Mouse (Mus musculus): ENCODE measurements around the gene Arhgap4.

The Arhgap4 gene

DNA sequence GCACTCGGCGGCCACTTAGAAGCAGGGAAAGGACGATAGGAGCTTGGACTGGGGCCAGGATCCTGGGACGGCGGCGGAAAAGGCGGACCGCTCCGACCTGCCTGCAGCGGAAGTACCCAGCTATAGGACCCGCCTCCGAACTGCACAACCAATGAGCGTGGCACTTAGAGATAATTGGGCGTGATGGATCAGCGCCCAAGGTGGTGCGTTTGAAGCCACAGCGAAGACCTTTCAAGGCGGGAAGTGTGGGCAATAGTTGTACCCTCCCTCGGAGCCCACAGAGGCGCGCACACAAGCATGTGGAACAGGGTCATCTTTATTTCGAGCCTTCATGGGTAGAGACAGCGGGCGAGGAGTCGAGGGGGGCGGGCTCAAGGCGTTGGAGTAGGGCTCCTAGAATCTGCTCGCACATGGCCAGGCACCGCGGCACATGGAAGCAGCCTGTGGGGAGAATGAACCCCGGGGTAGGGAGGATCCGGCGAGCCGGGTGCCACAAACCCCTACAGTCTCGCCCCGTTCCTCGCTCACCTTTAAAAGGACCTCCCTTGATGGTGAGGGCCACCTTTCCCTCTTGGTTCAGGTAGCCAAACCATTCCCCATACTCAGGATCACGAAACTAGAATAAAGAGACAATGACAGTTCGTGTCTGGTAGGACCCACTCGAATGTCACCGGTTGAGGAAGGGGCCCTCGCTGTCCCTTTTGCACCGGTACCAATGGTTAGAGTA lies at the start of gene Arhgap4, which contains the start of gene Naa10:
Arhgap4 (minus strand) TSS at position 48 of the 727 bp plus-strand sequence.
Naa10 (minus strand) TSS at position 122 of the 727 bp plus-strand sequence.
- peak; percentile 88 for DNase-seq

DNA sequence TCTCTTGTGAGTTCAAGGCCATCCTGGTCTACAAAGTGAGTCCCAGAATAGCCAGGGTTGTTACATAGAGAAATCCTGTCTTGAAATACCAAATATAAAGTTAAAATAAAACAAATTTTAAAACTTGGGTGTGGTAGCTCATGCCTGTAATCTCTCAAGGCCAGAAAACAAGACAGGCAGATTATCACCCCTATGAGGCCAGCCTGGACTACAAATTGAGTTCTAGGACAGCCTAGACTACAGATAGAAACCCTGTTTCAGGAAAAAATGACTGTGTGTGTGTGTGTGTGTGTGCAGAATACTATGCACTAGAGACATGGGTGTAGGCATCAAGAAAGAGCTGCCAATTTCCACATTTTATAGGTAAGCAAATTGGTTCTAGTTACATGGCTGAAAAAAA lies 49.1 kb upstream of the Arhgap4 start:
- DNase-seq, result no peak

- DNase-seq, result no peak
These were observed 48.1 kb upstream of the Arhgap4 start for GRCm38 (mm10) chrX:73969729-73970128.

DNA sequence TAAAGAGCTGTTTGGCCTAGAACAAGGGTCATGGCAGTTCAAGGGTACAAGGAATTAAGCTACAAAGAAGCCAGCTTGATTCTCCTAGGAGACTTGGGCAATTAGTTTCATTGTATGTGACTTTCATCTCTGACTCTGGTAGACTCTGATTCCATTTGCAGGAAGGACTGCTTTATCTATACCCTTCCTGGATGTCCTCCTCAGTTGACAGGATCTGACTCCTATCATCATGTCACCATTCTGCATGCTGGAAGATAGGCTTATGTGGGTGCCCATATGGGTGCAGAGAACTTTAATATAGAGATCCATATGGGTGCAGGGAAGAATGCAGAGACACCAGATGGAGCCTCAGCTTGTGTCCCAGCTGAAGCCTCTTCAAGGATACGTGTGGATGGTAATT lies 47.5 kb upstream of the Arhgap4 start:
- no peak for DNase-seq

GRCm38 (mm10) chrX:73967177-73968075 lies 45.8 kb upstream of the Arhgap4 start:
- DNase-seq, result peak; percentile 91

- peak; percentile 88 for DNase-seq
These were observed 44.8 kb upstream of the Arhgap4 start, which contains the start of gene Hcfc1 for GRCm38 (mm10) chrX:73966248-73967176. Gene Hcfc1, minus strand, starts transcription at chrX:73966357.

- DNase-seq, result peak; percentile 75
These were observed 43.6 kb upstream of the Arhgap4 start for GRCm38 (mm10) chrX:73965307-73965706.

- DNase-seq, result no peak
These were observed 42.7 kb upstream of the Arhgap4 start for GRCm38 (mm10) chrX:73964363-73964762.

- no peak for DNase-seq
These were observed 33.3 kb upstream of the Arhgap4 start for GRCm38 (mm10) chrX:73954988-73955387.

- DNase-seq, result no peak
These were observed 30.9 kb upstream of the Arhgap4 start for GRCm38 (mm10) chrX:73952603-73953002.

- DNase-seq, result no peak
These were observed 27.7 kb upstream of the Arhgap4 start for GRCm38 (mm10) chrX:73949341-73949740.

DNA sequence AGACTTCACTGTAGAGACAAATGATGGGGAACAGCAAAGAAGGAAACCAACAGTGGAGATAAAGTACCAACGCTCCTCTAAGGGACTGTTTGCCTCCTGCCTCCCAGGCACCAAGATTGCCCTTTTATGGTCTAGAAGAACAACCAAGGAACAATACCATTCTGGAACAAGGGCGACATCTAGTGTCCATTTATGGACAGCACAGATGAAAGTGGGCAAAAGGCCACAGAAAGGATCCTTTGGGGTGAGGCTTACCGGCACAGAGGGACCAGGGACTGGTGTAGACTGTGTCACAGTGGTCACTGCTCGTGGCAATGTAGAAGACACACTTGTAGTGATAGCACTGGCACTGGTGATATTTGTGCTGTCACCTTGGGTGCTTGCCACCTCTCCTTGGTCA lies 27.0 kb upstream of the Arhgap4 start:
- peak; percentile 15 for DNase-seq

GRCm38 (mm10) chrX:73946896-73947295 lies 25.2 kb upstream of the Arhgap4 start:
- DNase-seq, result no peak

DNA sequence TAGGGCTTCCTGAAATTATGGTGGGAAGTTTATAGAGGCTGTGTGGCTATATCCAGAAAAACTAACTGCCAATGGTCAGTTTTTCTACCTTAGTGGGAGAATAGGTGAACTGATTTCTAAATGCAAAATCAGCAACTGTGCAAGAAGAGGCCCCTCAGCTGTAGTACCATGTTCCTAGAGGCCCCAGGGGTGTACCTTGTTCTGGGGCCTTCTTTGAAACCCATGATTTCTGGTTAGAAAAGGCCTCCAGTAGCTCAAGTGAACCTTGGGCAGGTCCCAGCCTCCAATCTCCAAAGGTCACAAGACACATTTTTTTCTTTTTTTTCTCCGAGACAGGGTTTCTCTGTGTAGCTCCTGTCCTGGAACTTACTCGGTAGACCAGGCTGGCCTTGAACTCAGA lies 20.6 kb upstream of the Arhgap4 start:
- DNase-seq, result no peak

- DNase-seq, result no peak
These were observed 20.2 kb upstream of the Arhgap4 start for GRCm38 (mm10) chrX:73941860-73942259.

- no peak for DNase-seq
These were observed 10.2 kb upstream of the Arhgap4 start for GRCm38 (mm10) chrX:73931871-73932270.

GRCm38 (mm10) chrX:73930402-73931062 lies 8.9 kb upstream of the Arhgap4 start, which contains the start of gene Renbp:
Gene Renbp, minus strand, starts transcription at chrX:73930850.
- peak; percentile 13 for DNase-seq

DNA sequence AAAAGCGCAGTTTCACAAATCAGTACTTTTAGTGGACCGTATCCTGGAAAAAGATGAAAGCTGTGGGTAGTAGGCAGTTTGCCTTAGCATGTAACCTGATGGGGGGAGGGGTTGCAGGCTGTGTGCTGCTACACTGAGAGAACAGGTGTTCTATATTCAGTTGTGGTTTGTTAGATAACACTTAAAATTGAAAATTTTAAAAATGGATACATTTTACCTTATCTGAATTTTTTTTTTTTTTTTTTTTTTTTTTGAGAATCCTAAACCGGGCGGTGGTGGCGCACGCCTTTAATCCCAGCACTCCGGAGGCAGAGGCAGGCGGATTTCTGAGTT lies 846 bp upstream of the Arhgap4 start:
- DNase-seq, result no peak

- DNase-seq, result no peak
These were observed 316 bp downstream of the Arhgap4 start for GRCm38 (mm10) chrX:73921285-73921822.

DNA sequence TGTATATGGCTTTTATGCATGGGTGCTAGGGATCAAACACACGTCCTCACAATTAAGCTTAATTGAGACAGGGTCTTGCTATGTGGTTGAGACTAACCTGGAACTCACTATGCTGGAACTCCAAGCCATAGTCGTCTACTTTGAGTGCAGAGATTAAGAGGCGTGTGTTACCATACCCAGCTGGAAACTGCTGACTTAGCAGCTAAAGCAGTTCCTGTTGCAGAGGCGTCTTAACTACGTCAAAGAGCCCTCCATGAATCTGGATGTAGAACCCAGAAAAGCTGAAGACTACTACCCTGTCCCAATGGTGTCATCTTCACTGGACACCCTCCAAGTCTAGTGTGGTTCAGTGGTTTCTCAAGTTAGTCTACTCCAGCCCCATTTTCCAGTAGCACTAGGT lies 3.0 kb downstream of the Arhgap4 start:
- DNase-seq, result no peak

DNA sequence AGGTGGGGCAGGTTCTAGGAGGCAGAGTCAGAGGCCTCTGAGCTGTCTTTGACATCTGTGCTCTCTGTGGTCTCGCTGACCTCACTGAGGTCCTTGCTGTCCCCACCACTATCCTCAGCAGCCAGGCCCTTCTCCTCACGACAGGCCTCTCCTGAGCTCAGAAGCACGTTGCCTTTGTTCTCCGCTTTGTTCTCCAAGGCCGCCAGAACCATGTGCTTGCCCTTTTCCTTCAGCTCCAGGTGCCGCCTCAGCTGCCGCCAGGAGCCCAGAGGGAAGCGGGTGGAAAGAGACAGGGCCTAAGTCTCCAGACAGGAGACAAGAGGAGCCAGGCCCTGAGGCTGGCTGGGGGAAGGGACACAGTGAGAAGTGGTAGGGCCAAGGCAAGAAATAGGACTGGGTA lies 4.7 kb downstream of the Arhgap4 start:
- DNase-seq, result no peak
